Mouse (Mus musculus) spleen, adult 2 months (tissue): ENCODE results near the gene Kank1.

Experiments used
- CTCF ChIP-seq: fragments of 200-500 bp; IDR thresholded peaks from 2 replicates; pipeline ENCODE4 v1.5.1; 2011; ENCODE audit warnings: mild to moderate bottlenecking, inconsistent platforms; ENCODE audit not compliant: insufficient read depth, insufficient read length, insufficient replicate concordance; ENCODE audit errors: extremely low read depth
- POLR2A ChIP-seq: fragments of 200-500 bp; IDR thresholded peaks from 2 replicates; pipeline ENCODE4 v1.6.1; 2011; ENCODE audit warnings: low read depth, low read length, inconsistent platforms

- TF ChIP-seq POLR2A (no peak), CTCF (no peak)
Measured at GRCm38 (mm10) chr19:25357094-25357493, 120.3 kb downstream of the Kank1 start.
